Mouse (Mus musculus): Measurements from ENCODE around the gene Mex3d. TPM values are rescaled to one million over a fixed set of nuclear protein-coding genes. Genes with fewer than 3 reads are reported as not detected.

The Mex3d gene
- total and polyA plus RNA-seq, 3 experiments, result 15.6 to 18.8 TPM; not detected in 1

DNA sequence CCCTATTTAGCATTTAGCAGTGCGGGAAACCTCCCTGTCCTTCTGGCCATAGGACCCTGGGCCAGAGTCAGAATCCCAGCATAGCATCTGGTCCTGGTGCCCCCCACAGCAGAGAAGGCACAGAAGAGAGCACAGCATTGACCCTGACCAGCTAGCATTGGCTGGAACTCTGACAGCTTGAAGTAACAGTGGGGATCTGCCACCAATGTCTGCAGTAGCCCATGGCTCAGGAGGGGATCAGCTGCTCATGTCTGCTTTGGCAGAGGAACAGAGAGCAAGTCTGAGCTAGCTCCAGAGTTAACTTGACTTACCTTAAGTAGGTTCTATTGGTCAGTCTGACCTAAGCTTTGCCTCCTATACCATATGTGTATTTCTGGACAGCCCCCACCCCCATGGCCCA lies 30.4 kb upstream of the Mex3d start:
- Histone ChIP-seq H3K79me2 (ENCODE audit: control insufficient read depth, insufficient read depth, low read length, poor library complexity) (peaks cover 4% of the 10 kb centered on the region), H3K27ac (ENCODE audit: control insufficient read depth, low read depth, low read length) (no peak overlapping the region), H3K9me3 (replicated peaks; ENCODE audit: insufficient read depth, low read length) (no peaks in the 10 kb centered on the region), H3K36me3 (ENCODE audit: control insufficient read depth in 1 of 2, insufficient read depth in 2 of 2, low read length in 2 of 2) (peaks cover 10 to 29% of the 10 kb centered on the region in 2 experiments; a peak in 3 of 4 replicates), H3K27me3 (ENCODE audit: control insufficient read depth in 1 of 2, insufficient read depth in 2 of 2, low read length in 2 of 2) (no peaks in the 10 kb centered on the region), H3K4me1 (ENCODE audit: control insufficient read depth in 1 of 2, insufficient read depth in 2 of 2, low read length in 2 of 2) (peaks cover 13 to 42% of the 10 kb centered on the region in 2 experiments), H3K9ac (ENCODE audit: control insufficient read depth, low read depth, low read length, poor library complexity, severe bottlenecking) (no peak overlapping the region), H3K4me3 (ENCODE audit: control insufficient read depth in 1 of 2, insufficient read depth in 1 of 2, low read depth in 2 of 2, low read length in 2 of 2) (no peak overlapping the region)
- no peak for DNase-seq (ENCODE audit: low read depth, low spot score)
- TF ChIP-seq UBTF (IDR thresholded peaks at IDR 0.05; ENCODE audit: borderline replicate concordance, insufficient read depth, low read depth, low read length) (no peak), POLR2A (IDR thresholded peaks at IDR 0.05; ENCODE audit: control insufficient read depth in 1 of 2, insufficient read depth in 1 of 2, low read depth in 1 of 2, low read length in 2 of 2, poor library complexity in 1 of 2) (no peak), TCF12 (IDR thresholded peaks at IDR 0.05; ENCODE audit: low read depth, low read length) (no peak), JUND (IDR thresholded peaks at IDR 0.05; ENCODE audit: low read depth, low read length) (no peak), EP300 (IDR thresholded peaks at IDR 0.05; ENCODE audit: low read depth in 1 of 2, low read length in 2 of 2) (no peak), KAT2A (conservative IDR thresholded peaks at IDR 0.05; ENCODE audit: low read depth, low read length) (no peak), MAX (IDR thresholded peaks at IDR 0.05; ENCODE audit: low read length) (no peak), POLR2AphosphoS5 (IDR thresholded peaks at IDR 0.05; ENCODE audit: borderline replicate concordance, low read depth, low read length) (no peak), ELF1 (IDR thresholded peaks at IDR 0.05; ENCODE audit: low read depth, low read length) (no peak), MXI1 (IDR thresholded peaks at IDR 0.05; ENCODE audit: low read depth, low read length) (no peak), E2F4 (IDR thresholded peaks at IDR 0.05; ENCODE audit: borderline replicate concordance, low read depth, low read length) (no peak), CHD1 (IDR thresholded peaks at IDR 0.05; ENCODE audit: low read depth, low read length) (no peak), USF2 (IDR thresholded peaks at IDR 0.05; ENCODE audit: borderline replicate concordance in 1 of 2, insufficient read depth in 1 of 2, low read depth in 1 of 2, low read length in 2 of 2) (no peak), SMC3 (IDR thresholded peaks at IDR 0.05; ENCODE audit: low read depth, low read length) (no peak)

DNA sequence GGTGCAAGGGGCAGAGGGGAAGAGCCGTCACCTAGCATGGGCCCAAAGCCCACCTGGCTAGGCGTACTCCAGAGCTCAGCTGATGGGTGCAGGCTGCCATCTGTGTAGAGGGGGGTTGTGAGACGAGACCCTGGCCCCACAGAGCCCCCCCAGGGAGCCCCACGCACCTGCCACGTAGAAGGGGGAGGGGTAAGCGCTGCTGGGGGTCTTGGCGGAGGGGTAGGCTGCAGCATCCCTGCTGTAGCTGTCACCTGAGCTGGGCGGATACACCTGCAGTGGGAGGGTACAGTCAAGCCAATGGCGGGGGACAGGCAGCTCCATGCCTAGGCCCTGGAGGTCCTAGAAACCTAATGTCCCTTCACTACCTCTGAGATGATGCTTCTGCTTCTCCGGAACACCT lies 29.9 kb upstream of the Mex3d start:
- Histone ChIP-seq H3K36me3 (ENCODE audit: control insufficient read depth in 1 of 2, insufficient read depth in 2 of 2, low read length in 2 of 2) (peaks cover 10 to 25% of the 10 kb centered on the region in 2 experiments; a peak in 3 of 4 replicates), H3K9ac (ENCODE audit: control insufficient read depth, low read depth, low read length, poor library complexity, severe bottlenecking) (no peak overlapping the region), H3K79me2 (ENCODE audit: control insufficient read depth, insufficient read depth, low read length, poor library complexity) (peaks cover 1% of the 10 kb centered on the region), H3K9me3 (replicated peaks; ENCODE audit: insufficient read depth, low read length) (no peaks in the 10 kb centered on the region), H3K4me1 (ENCODE audit: control insufficient read depth in 1 of 2, insufficient read depth in 2 of 2, low read length in 2 of 2) (peaks cover 9 to 37% of the 10 kb centered on the region in 2 experiments), H3K27me3 (ENCODE audit: control insufficient read depth in 1 of 2, insufficient read depth in 2 of 2, low read length in 2 of 2) (no peaks in the 10 kb centered on the region), H3K4me3 (ENCODE audit: control insufficient read depth in 1 of 2, insufficient read depth in 1 of 2, low read depth in 2 of 2, low read length in 2 of 2) (no peak overlapping the region), H3K27ac (ENCODE audit: control insufficient read depth, low read depth, low read length) (no peak overlapping the region)
- TF ChIP-seq JUND (IDR thresholded peaks at IDR 0.05; ENCODE audit: low read depth, low read length) (no peak), TCF12 (IDR thresholded peaks at IDR 0.05; ENCODE audit: low read depth, low read length) (no peak), USF1 (IDR thresholded peaks at IDR 0.05; ENCODE audit: low read depth, low read length) (no peak), MEF2A (IDR thresholded peaks at IDR 0.05; ENCODE audit: extremely low read depth, insufficient replicate concordance, low read depth, low read length, poor library complexity, severe bottlenecking) (no peak), ELF1 (IDR thresholded peaks at IDR 0.05; ENCODE audit: low read depth, low read length) (no peak), EP300 (IDR thresholded peaks at IDR 0.05; ENCODE audit: low read depth in 1 of 2, low read length in 2 of 2) (no peak), MAZ (IDR thresholded peaks at IDR 0.05; ENCODE audit: low read depth, low read length) (no peak), E2F4 (IDR thresholded peaks at IDR 0.05; ENCODE audit: borderline replicate concordance, low read depth, low read length) (no peak), KAT2A (conservative IDR thresholded peaks at IDR 0.05; ENCODE audit: low read depth, low read length) (no peak), CHD2 (IDR thresholded peaks at IDR 0.05; ENCODE audit: low read length) (no peak), MAFK (IDR thresholded peaks at IDR 0.05; ENCODE audit: borderline replicate concordance, low read depth, low read length) (no peak), POLR2AphosphoS5 (IDR thresholded peaks at IDR 0.05; ENCODE audit: borderline replicate concordance, low read depth, low read length) (no peak), ETS1 (IDR thresholded peaks at IDR 0.05; ENCODE audit: low read depth, low read length) (no peak), MAX (IDR thresholded peaks at IDR 0.05; ENCODE audit: low read length) (no peak), HCFC1 (IDR thresholded peaks at IDR 0.05; ENCODE audit: low read depth, low read length) (no peak), CTCF (IDR thresholded peaks at IDR 0.05 in 2 of 3, conservative IDR thresholded peaks at IDR 0.05 in 1 of 3; ENCODE audit: control insufficient read depth in 1 of 3, insufficient read depth in 1 of 3, low read depth in 2 of 3, low read length in 3 of 3, poor library complexity in 1 of 3, severe bottlenecking in 1 of 3) (no peak)
- DNase-seq (ENCODE audit: low read depth, low spot score), result no peak
